Mouse (Mus musculus) CH12.LX (cell line): Measurements from ENCODE around the gene Tfdp2. TPM values are rescaled to one million over a fixed set of nuclear protein-coding genes. Genes with fewer than 3 reads are reported as not detected.
A peak's percentile ranks its signal among the peaks of the same experiment; 100 is the strongest.

Experiments
- DNase-seq: peaks from one replicate; pipeline ENCODE4 v3.0.0-alpha.2; 2013; ENCODE audit errors: extremely low read depth
- H3K27ac ChIP-seq: 2 replicates; pipeline ENCODE4 v1.5.1; 2012; ENCODE audit warnings: low read depth, mild to moderate bottlenecking, control low read depth, moderate library complexity; ENCODE audit not compliant: insufficient read depth
- H3K27me3 ChIP-seq: replicated peaks from 2 replicates; pipeline ENCODE3; 2012; ENCODE audit warnings: inconsistent platforms
- H3K36me3 ChIP-seq, 2 experiments: replicated peaks in 1 of 2; 2 replicates each; pipeline versions ENCODE3 to v1.6.1; 2012; ENCODE audit warnings: inconsistent platforms in 1 of 2, low read length in 1 of 2, mild to moderate bottlenecking in 1 of 2, mixed read lengths in 1 of 2, moderate library complexity in 1 of 2; ENCODE audit not compliant: control insufficient read depth in 1 of 2, insufficient read depth in 1 of 2
- H3K4me1 ChIP-seq, 2 experiments: 2 replicates each; pipeline ENCODE4 v1.6.1; 2012; ENCODE audit warnings: inconsistent platforms in 1 of 2, moderate library complexity in 1 of 2; ENCODE audit not compliant: insufficient read depth in 2 of 2, control insufficient read depth in 1 of 2
- H3K4me2 ChIP-seq: 2 replicates; pipeline ENCODE4 v1.6.1; 2012; ENCODE audit warnings: low read depth, mild to moderate bottlenecking, control low read depth; ENCODE audit not compliant: poor library complexity, insufficient read depth, severe bottlenecking
- H3K4me3 ChIP-seq, 3 experiments: fragments of 150-350 bp in 1 of 3; sonication (generic) in 1 of 3; replicated peaks in 1 of 3; 2 replicates each; pipeline versions ENCODE3 to v1.5.1; 2011 to 2012; ENCODE audit warnings: low read depth in 2 of 3, low read length in 2 of 3, mild to moderate bottlenecking in 2 of 3, moderate library complexity in 2 of 3, control low read depth in 1 of 3, improper control_type of control experiment in 1 of 3, inconsistent platforms in 1 of 3, mixed read lengths in 1 of 3; ENCODE audit not compliant: poor library complexity in 1 of 3
- H3K79me2 ChIP-seq: replicated peaks from 2 replicates; pipeline ENCODE4 v1.6.1; 2012; ENCODE audit warnings: mild to moderate bottlenecking, moderate library complexity; ENCODE audit not compliant: control insufficient read depth, poor library complexity, insufficient read depth, severe bottlenecking; ENCODE audit errors: extremely low read depth
- H3K9ac ChIP-seq: 2 replicates; pipeline ENCODE4 v1.6.1; 2012; ENCODE audit warnings: low read depth, mild to moderate bottlenecking, control low read depth, moderate library complexity; ENCODE audit not compliant: insufficient read depth
- H3K9me3 ChIP-seq: replicated peaks from 2 replicates; pipeline ENCODE3; 2012; ENCODE audit warnings: low read length, inconsistent platforms, mixed read lengths
- BHLHE40 ChIP-seq: IDR thresholded peaks from 2 replicates; pipeline ENCODE4 v1.6.1; 2011; ENCODE audit warnings: mild to moderate bottlenecking, low read depth, low read length, improper control_type of control experiment
- CHD1 ChIP-seq: IDR thresholded peaks from 2 replicates; pipeline ENCODE4 v1.6.1; 2012; ENCODE audit warnings: low read depth, low read length, improper control_type of control experiment, inconsistent platforms
- CHD2 ChIP-seq: IDR thresholded peaks from 2 replicates; pipeline ENCODE4 v1.6.1; 2011; ENCODE audit warnings: low read length, improper control_type of control experiment
- CTCF ChIP-seq, 2 experiments: IDR thresholded peaks in 1 of 2; conservative IDR thresholded peaks in 1 of 2; 2 replicates each; pipeline ENCODE4 v1.5.1; 2011 to 2012; ENCODE audit warnings: low read depth in 2 of 2, low read length in 2 of 2, improper control_type of control experiment in 1 of 2, inconsistent platforms in 1 of 2, mild to moderate bottlenecking in 1 of 2, moderate library complexity in 1 of 2
- EP300 ChIP-seq: IDR thresholded peaks from 2 replicates; pipeline ENCODE4 v1.6.1; 2011; ENCODE audit warnings: low read length, improper control_type of control experiment
- GABPA ChIP-seq: IDR thresholded peaks from 2 replicates; pipeline ENCODE4 v1.6.1; 2012; ENCODE audit warnings: low read depth, low read length, improper control_type of control experiment, inconsistent platforms; ENCODE audit not compliant: insufficient replicate concordance
- HCFC1 ChIP-seq: IDR thresholded peaks from 2 replicates; pipeline ENCODE4 v1.6.1; 2012; ENCODE audit warnings: low read depth, mild to moderate bottlenecking, inconsistent platforms, low read length, improper control_type of control experiment
- IRF4 ChIP-seq: IDR thresholded peaks from 2 replicates; pipeline ENCODE4 v1.6.1; 2014; ENCODE audit warnings: low read depth, mild to moderate bottlenecking, inconsistent platforms, low read length, improper control_type of control experiment
- JUN ChIP-seq: IDR thresholded peaks from 2 replicates; pipeline ENCODE4 v1.6.1; 2011; ENCODE audit warnings: low read depth, mild to moderate bottlenecking, low read length, improper control_type of control experiment, moderate library complexity; ENCODE audit not compliant: insufficient read depth
- KAT2A ChIP-seq: IDR thresholded peaks from 2 replicates; pipeline ENCODE4 v1.6.1; 2012; ENCODE audit warnings: low read length, improper control_type of control experiment, inconsistent platforms; ENCODE audit not compliant: insufficient replicate concordance
- MAFK ChIP-seq: IDR thresholded peaks from 2 replicates; pipeline ENCODE4 v1.6.1; 2011; ENCODE audit warnings: low read length, improper control_type of control experiment; ENCODE audit not compliant: insufficient replicate concordance
- MAX ChIP-seq: IDR thresholded peaks from 2 replicates; pipeline ENCODE4 v1.6.1; 2011; ENCODE audit warnings: low read length, improper control_type of control experiment
- MAZ ChIP-seq: IDR thresholded peaks from 2 replicates; pipeline ENCODE4 v1.6.1; 2012; ENCODE audit warnings: low read depth, mild to moderate bottlenecking, inconsistent platforms, low read length, improper control_type of control experiment, moderate library complexity
- MEF2A ChIP-seq: IDR thresholded peaks from 2 replicates; pipeline ENCODE4 v1.6.1; 2014; ENCODE audit warnings: low read depth, mild to moderate bottlenecking, inconsistent platforms, low read length, improper control_type of control experiment, borderline replicate concordance
- MYC ChIP-seq: IDR thresholded peaks from 2 replicates; pipeline ENCODE4 v1.6.1; 2011; ENCODE audit warnings: low read depth, mild to moderate bottlenecking, improper control_type of control experiment, low read length
- NELFE ChIP-seq: IDR thresholded peaks from 2 replicates; pipeline ENCODE4 v1.6.1; 2011; ENCODE audit warnings: low read depth, low read length, improper control_type of control experiment
- NRF1 ChIP-seq: IDR thresholded peaks from 2 replicates; pipeline ENCODE4 v1.6.1; 2014; ENCODE audit warnings: low read depth, mild to moderate bottlenecking, inconsistent platforms, low read length, improper control_type of control experiment, moderate library complexity
- PAX5 ChIP-seq: IDR thresholded peaks from 2 replicates; pipeline ENCODE4 v1.6.1; 2012; ENCODE audit warnings: low read length, inconsistent platforms, mixed read lengths
- POLR2A ChIP-seq: IDR thresholded peaks from 2 replicates; pipeline ENCODE4 v1.6.1; 2011; ENCODE audit warnings: low read depth, mild to moderate bottlenecking, improper control_type of control experiment, low read length
- POLR2AphosphoS2 ChIP-seq: IDR thresholded peaks from 2 replicates; pipeline ENCODE4 v1.6.1; 2011; ENCODE audit warnings: low read depth, low read length, improper control_type of control experiment
- RAD21 ChIP-seq: IDR thresholded peaks from 2 replicates; pipeline ENCODE4 v1.6.1; 2011; ENCODE audit warnings: low read depth, mild to moderate bottlenecking, low read length, improper control_type of control experiment, moderate library complexity
- SIN3A ChIP-seq: IDR thresholded peaks from 2 replicates; pipeline ENCODE4 v1.6.1; 2012; ENCODE audit warnings: low read length, improper control_type of control experiment, inconsistent platforms
- SMC3 ChIP-seq: IDR thresholded peaks from 2 replicates; pipeline ENCODE4 v1.6.1; 2011; ENCODE audit warnings: low read depth, low read length, improper control_type of control experiment
- TCF12 ChIP-seq: IDR thresholded peaks from 2 replicates; pipeline ENCODE4 v1.6.1; 2014; ENCODE audit warnings: low read depth, mild to moderate bottlenecking, inconsistent platforms, low read length, improper control_type of control experiment
- UBTF ChIP-seq: IDR thresholded peaks from 2 replicates; pipeline ENCODE4 v1.6.1; 2012; ENCODE audit warnings: low read depth, mild to moderate bottlenecking, inconsistent platforms, low read length, improper control_type of control experiment, moderate library complexity
- USF1 ChIP-seq: IDR thresholded peaks from 2 replicates; pipeline ENCODE4 v1.6.1; 2014; ENCODE audit warnings: low read depth, mild to moderate bottlenecking, inconsistent platforms, low read length, improper control_type of control experiment
- ZC3H11A ChIP-seq: IDR thresholded peaks from 2 replicates; pipeline ENCODE4 v1.6.1; 2012; ENCODE audit warnings: low read depth, mild to moderate bottlenecking, inconsistent platforms, low read length, improper control_type of control experiment
- ZKSCAN1 ChIP-seq: IDR thresholded peaks from 2 replicates; pipeline ENCODE4 v1.6.1; 2012; ENCODE audit warnings: low read depth, inconsistent platforms, low read length, improper control_type of control experiment, borderline replicate concordance
- ZMIZ1 ChIP-seq: IDR thresholded peaks from 2 replicates; pipeline ENCODE4 v1.6.1; 2012; ENCODE audit warnings: low read depth, mild to moderate bottlenecking, inconsistent platforms, low read length, improper control_type of control experiment
- ZNF384 ChIP-seq: IDR thresholded peaks from 2 replicates; pipeline ENCODE4 v1.6.1; 2012; ENCODE audit warnings: low read depth, low read length, improper control_type of control experiment, inconsistent platforms
- dilution Hi-C: fragments of 300-500 bp; cut with MboI; formaldehyde crosslinking; loops from 2 replicates; pipeline ENCODE4 v1.14.3; 2020; ENCODE audit warnings: low sequenced_read_pairs; ENCODE audit not compliant: extremely low pct_unique_long_range_greater_than_20kb, extremely low pct_ligation_motif_present
- in situ Hi-C: fragments of 300-500 bp; cut with MboI; formaldehyde crosslinking; loops from 3 replicates; pipeline ENCODE4 v1.14.3; 2019; ENCODE audit warnings: low sequenced_read_pairs, low pct_ligation_motif_present, low pct_unique_long_range_greater_than_20kb, mixed read lengths
- polyA plus RNA-seq: library from polyadenylated mRNA; unstranded; fragments of >175 nt; gene quantifications from 2 replicates; pipeline ENCODE4 v1.2.1, GENCODE M21; 2012; ENCODE audit warnings: low read depth; ENCODE audit not compliant: insufficient read length
- total RNA-seq, 2 experiments: library from RNA; depleted of rRNA; stranded (reverse); fragments of 300-350 nt in 1 of 2; fragments of >200 nt in 1 of 2; gene quantifications; 2 replicates each; pipeline ENCODE4 v1.2.3; 2012 to 2014

Tfdp2 gene
- total and polyA plus RNA-seq, 3 experiments = 3.4 to 4.9 (median 4.7) TPM

GRCm38 (mm10) chr9:96282082-96282481 is 86.0 kb downstream of the Tfdp2 start:
- Histone ChIP-seq H3K36me3 (no peaks in the 10 kb centered on the region), H3K4me2 (peak overlapping the region; percentile 75; the same call in 1 of the 2 replicates), H3K79me2 (no peaks in the 10 kb centered on the region), H3K9ac (no peak overlapping the region), H3K27ac (no peak overlapping the region), H3K4me3 (no peak overlapping the region), H3K27me3 (no peaks in the 10 kb centered on the region), H3K9me3 (no peaks in the 10 kb centered on the region), H3K4me1 (0 out of 4 replicates have a peak, but pooled peaks cover 0 to 2% of the 10 kb centered on the region in 2 experiments)
- no peak for DNase-seq
- dilution Hi-C loops (no loop called here), in situ Hi-C loops (loop anchor here (10.0 kb wide), 1 partner anchor 393 kb away; no protein-coding TSS in a partner anchor)
- no peak for TF ChIP-seq MEF2A
- no peak for TF ChIP-seq POLR2AphosphoS2
- TF ChIP-seq USF1 = no peak
- no peak for TF ChIP-seq IRF4
- TF ChIP-seq PAX5 = no peak
- no peak for TF ChIP-seq EP300
- TF ChIP-seq GABPA = no peak
- TF ChIP-seq CHD2 = no peak
- TF ChIP-seq MAFK = no peak
- no peak for TF ChIP-seq BHLHE40
- TF ChIP-seq NELFE = no peak
- TF ChIP-seq ZNF384 = no peak
- no peak for TF ChIP-seq ZMIZ1
- TF ChIP-seq KAT2A = no peak

- dilution Hi-C loops = no loop called here
- peak; percentile 21 for DNase-seq
- Histone ChIP-seq H3K27me3 (no peaks in the 10 kb centered on the region), H3K27ac (no peak overlapping the region), H3K9me3 (no peaks in the 10 kb centered on the region), H3K36me3 (no peaks in the 10 kb centered on the region), H3K79me2 (no peaks in the 10 kb centered on the region), H3K4me2 (no peak overlapping the region), H3K4me3 (no peak overlapping the region), H3K4me1 (0 out of 4 replicates have a peak, but pooled peaks cover 0 to 2% of the 10 kb centered on the region in 2 experiments), H3K9ac (no peak overlapping the region)
- in situ Hi-C loops = loop anchor here (10.0 kb wide), 1 partner anchor 390 kb away; no protein-coding TSS in a partner anchor
- TF ChIP-seq USF1 (no peak), MYC (no peak), MAZ (no peak), GABPA (no peak), CHD2 (no peak), CTCF (conservative IDR thresholded peaks at IDR 0.05 in 1 of 2, IDR thresholded peaks at IDR 0.05 in 1 of 2; ENCODE audit: low read depth in 2 of 2, low read length in 2 of 2) (peak in 1 of 2 experiments; percentile 89; a peak in 3 of 4 replicates), POLR2A (no peak), MAFK (no peak), NRF1 (no peak), JUN (no peak), UBTF (no peak), ZMIZ1 (no peak), SIN3A (no peak), TCF12 (no peak), HCFC1 (no peak), CHD1 (no peak), ZKSCAN1 (no peak), ZNF384 (no peak), RAD21 (peak; percentile 96), ZC3H11A (peak; percentile 36), PAX5 (no peak), EP300 (no peak), MAX (no peak), SMC3 (peak; percentile 64), POLR2AphosphoS2 (no peak)
Observed at GRCm38 (mm10) chr9:96284916-96285315, 88.8 kb downstream of the Tfdp2 start.
